Mouse (Mus musculus) spleen, adult 2 months (tissue): Measurements from ENCODE around the gene Samsn1. TPM values are rescaled to one million over a fixed set of nuclear protein-coding genes. Genes with fewer than 3 reads are reported as not detected.

Experiments
- DNase-seq, 2 experiments: peaks; one replicate each; pipeline versions ENCODE4 v3.0.0 to v3.0.0-alpha.2; 2012 to 2021; ENCODE audit warnings: low spot score in 2 of 2, low read depth in 1 of 2
- H3K27ac ChIP-seq: fragments of 200-500 bp; 2 replicates; pipeline ENCODE4 v1.5.1; 2012; ENCODE audit warnings: low read length, inconsistent platforms; ENCODE audit not compliant: insufficient read depth
- H3K27me3 ChIP-seq: fragments of 200-500 bp; 2 replicates; pipeline ENCODE4 v1.6.1; 2012; ENCODE audit warnings: mild to moderate bottlenecking, moderate library complexity, low read length, inconsistent platforms; ENCODE audit not compliant: control insufficient read depth, insufficient read depth
- H3K36me3 ChIP-seq: fragments of 200-500 bp; 2 replicates; pipeline ENCODE4 v1.6.1; 2012; ENCODE audit warnings: mild to moderate bottlenecking, low read length, inconsistent platforms; ENCODE audit not compliant: control insufficient read depth, insufficient read depth
- H3K4me1 ChIP-seq: fragments of 200-500 bp; 2 replicates; pipeline ENCODE4 v1.6.1; 2011; ENCODE audit warnings: inconsistent platforms; ENCODE audit not compliant: control insufficient read depth, insufficient read depth, insufficient read length
- H3K4me3 ChIP-seq: fragments of 200-500 bp; 2 replicates; pipeline ENCODE4 v1.5.1; 2011; ENCODE audit warnings: mild to moderate bottlenecking, inconsistent platforms; ENCODE audit not compliant: insufficient read depth, insufficient read length; ENCODE audit errors: extremely low read depth
- CTCF ChIP-seq: fragments of 200-500 bp; IDR thresholded peaks from 2 replicates; pipeline ENCODE4 v1.5.1; 2011; ENCODE audit warnings: mild to moderate bottlenecking, inconsistent platforms; ENCODE audit not compliant: insufficient read depth, insufficient read length, insufficient replicate concordance; ENCODE audit errors: extremely low read depth
- POLR2A ChIP-seq: fragments of 200-500 bp; IDR thresholded peaks from 2 replicates; pipeline ENCODE4 v1.6.1; 2011; ENCODE audit warnings: low read depth, low read length, inconsistent platforms
- WGBS: fragments of 180-500 bp; shearing (Covaris S2); methylation state at CpG from one replicate; pipeline ENCODE4 v1.1.7; 2018; 5-methylcytosine and 5-hydroxymethylcytosine counted together
- polyA plus RNA-seq: library from polyadenylated mRNA; depleted of rRNA; stranded (reverse); fragments of >200 nt; gene quantifications from 2 replicates; pipeline ENCODE4 v1.2.3, GENCODE M21; 2012; rRNA removed

The Samsn1 gene
- polyA plus RNA-seq: 5.8 and 6.2 TPM in 2 replicates

DNA sequence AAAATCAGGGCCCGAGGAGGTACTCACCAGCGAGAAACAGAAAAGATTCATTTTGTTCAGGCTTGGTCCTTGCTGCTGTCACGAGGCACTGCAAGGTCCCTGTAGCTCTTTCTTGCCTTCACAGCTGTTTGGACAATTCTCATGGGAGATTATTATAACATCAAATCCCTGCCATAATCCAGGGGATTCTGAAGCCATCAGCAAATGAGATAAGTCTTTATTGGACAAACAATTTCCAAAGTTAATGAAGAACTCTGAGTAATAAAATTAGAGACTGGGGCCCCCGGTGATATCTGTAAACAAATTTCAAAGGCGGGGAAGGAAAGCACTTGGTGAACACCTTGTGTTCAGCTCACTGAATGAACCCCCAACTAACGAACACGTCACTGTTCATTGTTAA, at the start of gene Samsn1:
TSS of gene Samsn1 (minus strand) at position 101 of the 400 bp plus-strand sequence.
- WGBS: 88% methylated on average over 7 of the region's 7 CpGs
- no peak for DNase-seq
- H3K4me3 ChIP-seq: no peak within 1 kb of the TSS

DNA sequence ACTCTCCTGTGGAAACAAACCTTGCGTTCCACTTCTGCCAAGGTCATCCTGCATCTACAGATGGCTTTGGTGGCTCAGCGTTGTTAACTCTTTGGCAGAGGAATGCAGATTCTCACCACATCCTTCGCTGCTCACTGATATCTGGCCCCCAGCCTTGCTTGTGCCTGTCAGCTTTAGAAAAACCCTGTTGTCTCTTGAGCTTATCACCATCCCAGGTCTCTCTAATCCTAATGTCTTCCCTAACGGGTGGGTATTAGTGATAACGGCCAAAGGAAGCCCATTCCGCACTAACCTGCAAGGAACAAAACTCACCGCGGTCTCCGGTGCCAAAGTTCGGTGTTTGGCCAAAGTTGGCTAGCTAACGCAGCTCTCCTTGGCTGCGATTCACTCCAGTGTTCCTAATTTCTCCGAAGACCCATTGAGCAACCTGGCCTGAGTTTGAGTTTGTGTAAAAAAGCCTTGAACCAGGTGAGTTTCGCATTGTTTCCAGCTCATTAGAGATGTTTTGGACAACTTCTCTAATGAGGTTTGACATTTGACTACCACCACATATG, 44.1 kb upstream of the Samsn1 start:
- Histone ChIP-seq H3K4me1 (no peaks in the 10 kb centered on the region), H3K27ac (no peak overlapping the region), H3K4me3 (no peak overlapping the region), H3K36me3 (no peaks in the 10 kb centered on the region), H3K27me3 (no peaks in the 10 kb centered on the region)
- no peak for TF ChIP-seq POLR2A
- TF ChIP-seq CTCF: no peak
- 94% methylated on average over 14 of the region's 14 CpGs for WGBS
- no peak for DNase-seq

More for the DNA sequence above, at the start of gene Samsn1:
- H3K27ac ChIP-seq: no peak within 1 kb of the TSS
- H3K4me1 ChIP-seq: no peaks in the 10 kb centered on the region
- TF ChIP-seq CTCF: no peak
- TF ChIP-seq POLR2A: no peak
- no peaks in the 10 kb centered on the region for H3K36me3 ChIP-seq
- H3K27me3 ChIP-seq: no peaks in the 10 kb centered on the region

- no peak overlapping the region for H3K27ac ChIP-seq
- no peak overlapping the region for H3K4me3 ChIP-seq
- peak; percentile 12 to 53 for DNase-seq
- TF ChIP-seq CTCF (no peak), POLR2A (no peak)
- no peaks in the 10 kb centered on the region for H3K36me3 ChIP-seq
- H3K27me3 ChIP-seq: no peaks in the 10 kb centered on the region
- 43% methylated on average over 7 of the region's 7 CpGs for WGBS
- peaks cover 12% of the 10 kb centered on the region; the same call in 1 of the 2 replicates for H3K4me1 ChIP-seq
These were observed 32.9 kb upstream of the Samsn1 start for GRCm38 (mm10) chr16:76054976-76055375.

- Histone ChIP-seq H3K27me3 (no peaks in the 10 kb centered on the region), H3K36me3 (no peaks in the 10 kb centered on the region), H3K4me1 (peaks cover 12% of the 10 kb centered on the region; the same call in 1 of the 2 replicates), H3K27ac (peak overlapping the region; percentile 66), H3K4me3 (no peak overlapping the region)
- no peak for TF ChIP-seq CTCF
- no peak for DNase-seq
- 57% methylated on average over 4 of the region's 4 CpGs for WGBS
These were observed 32.0 kb upstream of the Samsn1 start for GRCm38 (mm10) chr16:76054079-76054478.

DNA sequence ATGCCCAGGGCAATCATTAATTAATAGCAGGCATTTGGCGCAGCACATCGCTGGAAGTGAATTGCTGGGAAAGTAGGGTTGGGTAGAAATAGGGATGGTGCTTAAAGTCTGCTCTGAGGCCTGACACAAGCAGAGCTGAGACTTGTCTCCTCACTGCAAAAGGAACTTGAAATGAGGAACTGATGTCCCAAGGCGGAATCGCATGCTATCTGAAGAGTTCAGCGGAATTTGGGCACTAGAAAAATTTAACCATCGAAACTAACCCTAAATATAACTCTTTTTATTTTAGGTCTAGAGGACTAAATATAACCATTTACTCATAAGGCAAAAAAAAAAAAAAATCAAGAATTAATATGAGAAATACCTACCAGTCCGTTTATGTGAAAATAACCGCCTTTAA, 31.5 kb upstream of the Samsn1 start:
- WGBS: 17% methylated on average over 8 of the region's 8 CpGs
- H3K4me1 ChIP-seq: peaks cover 12% of the 10 kb centered on the region; the same call in 1 of the 2 replicates
- H3K27me3 ChIP-seq: no peaks in the 10 kb centered on the region
- H3K36me3 ChIP-seq: no peaks in the 10 kb centered on the region
- H3K27ac ChIP-seq: no peak overlapping the region
- H3K4me3 ChIP-seq: no peak overlapping the region
- no peak for TF ChIP-seq POLR2A
- TF ChIP-seq CTCF: no peak
- peak; percentile 38 to 44 for DNase-seq

GRCm38 (mm10) chr16:76047066-76047465, 25.0 kb upstream of the Samsn1 start:
- Histone ChIP-seq H3K4me3 (no peak overlapping the region), H3K27me3 (no peaks in the 10 kb centered on the region), H3K4me1 (no peaks in the 10 kb centered on the region), H3K27ac (no peak overlapping the region), H3K36me3 (no peaks in the 10 kb centered on the region)
- no peak for DNase-seq
- 87% methylated on average over 3 of the region's 3 CpGs for WGBS
- TF ChIP-seq CTCF (no peak), POLR2A (no peak)

- H3K36me3 ChIP-seq: no peaks in the 10 kb centered on the region
- WGBS: 70% methylated on average over 6 of the region's 6 CpGs
- no peak overlapping the region for H3K4me3 ChIP-seq
- no peaks in the 10 kb centered on the region for H3K4me1 ChIP-seq
- TF ChIP-seq POLR2A (no peak), CTCF (no peak)
- H3K27me3 ChIP-seq: no peaks in the 10 kb centered on the region
- DNase-seq: no peak
- no peak overlapping the region for H3K27ac ChIP-seq
These were observed 18.4 kb upstream of the Samsn1 start for GRCm38 (mm10) chr16:76040319-76040945.
